Mouse (Mus musculus) lung, postnatal 25 days (tissue): ENCODE measurements around the gene Lipe.

ENCODE experiments used
- DNase-seq: peaks from one replicate; pipeline ENCODE4 v3.0.0; 2022; ENCODE audit warnings: low spot score

The Lipe gene

DNA sequence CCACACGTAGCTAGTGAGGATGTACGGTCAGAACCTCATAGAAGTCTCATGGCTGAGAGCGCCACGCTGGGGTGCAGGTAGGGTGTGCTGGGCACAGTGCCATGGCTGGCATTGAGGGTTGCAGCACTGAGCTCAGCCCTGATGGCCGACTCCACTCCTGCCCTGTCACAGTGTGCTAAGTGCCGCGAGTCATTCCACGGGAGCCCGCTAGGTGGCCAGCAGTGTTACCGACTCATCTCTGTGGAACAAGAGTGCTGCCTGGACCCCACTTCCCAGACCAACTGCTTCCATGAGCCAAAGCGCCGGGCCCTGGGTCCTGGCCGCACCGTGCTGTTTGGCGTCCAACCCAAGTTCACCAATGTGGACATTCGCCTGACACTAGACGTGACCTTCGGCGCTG is 35.4 kb downstream of the Lipe start:
- no peak for DNase-seq

DNA sequence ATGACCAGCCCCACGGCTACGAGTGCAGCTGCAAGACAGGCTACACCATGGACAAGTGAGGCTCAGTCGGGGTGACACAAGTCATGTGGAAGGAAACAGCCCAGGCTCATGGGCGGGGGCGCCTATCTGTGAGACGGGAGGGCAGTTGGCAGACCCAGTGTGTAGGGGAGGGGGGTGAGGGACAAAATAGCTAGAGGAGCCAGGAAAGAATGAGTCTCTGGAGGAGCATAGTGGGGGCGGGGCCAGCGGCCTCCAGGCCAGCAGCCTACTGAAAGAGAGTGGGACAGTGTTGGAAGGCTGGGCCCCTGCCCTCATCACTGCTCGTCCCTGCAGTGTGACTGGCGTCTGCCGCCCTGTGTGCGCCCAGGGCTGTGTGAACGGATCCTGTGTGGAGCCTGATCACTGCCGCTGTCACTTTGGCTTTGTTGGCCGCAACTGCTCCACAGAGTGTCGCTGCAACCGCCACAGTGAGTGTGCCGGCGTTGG is 39.7 kb downstream of the Lipe start:
- no peak for DNase-seq

DNA sequence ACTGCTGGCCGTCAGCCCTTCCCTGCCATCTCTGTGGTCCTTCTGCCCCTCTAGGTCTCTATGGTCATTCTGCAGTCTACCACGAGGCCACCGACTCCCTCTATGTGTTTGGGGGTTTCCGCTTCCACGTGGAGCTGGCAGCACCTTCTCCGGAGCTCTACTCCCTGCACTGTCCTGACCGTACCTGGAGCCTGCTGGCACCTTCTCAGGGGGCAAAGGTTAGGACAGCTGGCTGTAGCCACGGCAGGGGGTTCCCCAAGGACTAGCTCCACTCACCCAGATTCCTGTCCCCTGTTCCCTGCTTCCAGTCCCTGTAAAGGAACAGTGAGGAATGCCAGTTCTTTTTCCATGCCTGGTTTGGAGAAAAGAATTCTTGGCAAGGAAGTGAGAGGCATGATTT is 49.6 kb downstream of the Lipe start:
- no peak for DNase-seq

DNA sequence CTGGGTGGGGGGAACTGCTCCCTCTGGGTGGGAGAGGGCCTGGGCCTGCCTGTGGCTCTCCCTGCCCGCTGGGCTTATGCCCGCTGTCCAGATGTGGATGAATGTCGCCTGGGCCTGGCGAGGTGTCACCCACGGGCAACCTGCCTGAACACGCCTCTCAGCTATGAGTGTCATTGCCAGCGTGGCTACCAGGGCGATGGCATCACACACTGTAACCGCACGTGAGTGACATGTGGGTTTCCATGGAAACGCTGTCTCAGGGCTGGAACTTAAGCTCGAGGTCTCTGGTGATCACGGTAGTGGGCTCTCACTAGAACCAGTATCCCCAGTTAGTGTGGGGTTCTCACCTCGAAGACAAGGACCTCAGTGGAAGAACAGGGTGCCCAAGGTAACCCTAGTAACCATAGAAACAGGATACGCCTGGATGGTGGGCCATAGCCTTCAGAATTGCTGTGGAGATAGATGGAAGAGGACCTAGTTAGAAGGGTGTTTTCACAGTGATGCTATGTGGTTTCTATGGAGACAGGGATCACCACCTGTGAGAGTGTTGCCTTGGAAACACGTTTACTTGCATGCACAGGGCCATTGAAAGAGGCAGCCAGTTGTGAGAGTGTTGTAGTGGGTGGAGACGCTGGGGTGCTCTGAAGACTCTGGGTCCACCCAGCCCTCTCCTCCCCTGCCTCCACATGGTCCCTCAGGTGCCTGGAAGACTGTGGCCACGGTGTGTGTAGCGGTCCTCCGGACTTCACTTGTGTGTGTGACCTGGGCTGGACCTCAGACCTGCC is 57.3 kb downstream of the Lipe start:
- DNase-seq: no peak

DNA sequence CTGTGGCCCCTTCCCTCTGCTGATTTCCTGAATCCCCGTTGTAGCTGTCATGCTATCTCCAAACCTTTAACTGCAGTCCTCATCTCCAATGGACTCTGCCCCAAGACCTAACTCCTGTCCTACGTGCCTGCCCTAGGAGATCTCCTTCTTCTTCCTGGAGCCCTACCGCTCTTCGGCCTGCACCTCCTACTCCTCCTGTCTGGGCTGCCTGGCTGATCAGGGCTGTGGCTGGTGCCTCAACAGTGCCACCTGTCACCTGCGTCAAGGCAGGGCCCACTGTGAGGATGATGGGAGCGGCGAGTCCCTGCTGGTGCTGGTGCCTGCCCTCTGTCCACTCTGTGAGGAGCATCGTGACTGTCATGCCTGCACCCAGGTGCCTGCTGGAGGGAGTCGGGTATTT is 59.2 kb downstream of the Lipe start:
- no peak for DNase-seq

DNA sequence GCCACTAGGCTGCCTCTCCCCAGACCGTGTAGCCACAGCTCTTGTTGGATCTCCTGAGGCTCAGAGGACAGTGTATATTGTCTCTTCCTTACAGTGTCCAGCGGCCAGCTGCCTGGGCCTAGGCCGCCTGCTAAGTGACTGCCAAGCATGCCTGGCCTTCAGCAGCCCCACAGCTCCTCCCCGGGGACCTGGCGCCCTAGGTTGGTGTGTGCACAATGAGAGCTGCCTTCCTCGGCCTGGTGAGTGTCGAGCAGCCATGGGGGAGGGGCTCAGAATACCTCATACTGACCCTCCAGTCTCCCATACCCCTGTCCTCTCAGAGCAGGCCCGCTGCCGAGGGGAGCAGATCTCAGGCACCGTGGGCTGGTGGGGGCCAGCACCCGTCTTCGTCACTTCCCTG is 64.0 kb downstream of the Lipe start:
- no peak for DNase-seq

DNA sequence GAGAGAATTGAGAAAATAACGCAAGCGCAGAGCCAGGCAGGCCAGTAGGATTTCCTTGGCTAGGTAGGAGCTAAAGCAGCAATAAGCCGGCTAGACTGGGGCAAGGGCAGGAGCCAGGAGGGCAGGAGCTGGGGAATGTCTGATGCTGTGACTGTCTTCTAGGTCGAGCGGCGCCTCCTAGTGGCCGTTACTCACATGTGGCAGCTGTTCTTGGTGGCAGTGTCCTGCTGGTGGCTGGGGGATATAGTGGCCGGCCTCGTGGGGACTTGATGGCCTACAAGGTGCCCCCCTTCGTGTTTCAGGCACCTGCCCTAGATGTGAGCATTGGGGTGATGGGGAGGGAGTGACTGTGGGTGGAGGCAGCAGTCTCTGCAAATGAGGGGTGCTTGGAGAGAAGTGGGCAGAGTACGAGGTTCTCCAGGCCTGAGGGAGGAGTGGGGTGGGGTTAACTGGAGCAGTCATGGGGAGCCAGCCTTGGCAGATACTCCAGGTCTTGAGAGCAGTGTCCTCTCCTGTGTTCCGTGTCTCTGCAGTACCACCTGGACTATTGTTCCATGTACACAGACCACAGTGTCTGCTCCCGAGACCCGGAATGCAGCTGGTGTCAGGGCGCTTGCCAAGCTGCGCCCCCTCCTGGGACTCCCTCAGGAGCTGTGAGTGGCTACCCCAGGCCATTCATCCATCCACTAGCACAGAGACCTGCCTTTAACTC is 64.8 kb downstream of the Lipe start:
- peak; percentile 75 for DNase-seq
